Mouse (Mus musculus): ENCODE data around the gene Lpar3.

Gene Lpar3

DNA sequence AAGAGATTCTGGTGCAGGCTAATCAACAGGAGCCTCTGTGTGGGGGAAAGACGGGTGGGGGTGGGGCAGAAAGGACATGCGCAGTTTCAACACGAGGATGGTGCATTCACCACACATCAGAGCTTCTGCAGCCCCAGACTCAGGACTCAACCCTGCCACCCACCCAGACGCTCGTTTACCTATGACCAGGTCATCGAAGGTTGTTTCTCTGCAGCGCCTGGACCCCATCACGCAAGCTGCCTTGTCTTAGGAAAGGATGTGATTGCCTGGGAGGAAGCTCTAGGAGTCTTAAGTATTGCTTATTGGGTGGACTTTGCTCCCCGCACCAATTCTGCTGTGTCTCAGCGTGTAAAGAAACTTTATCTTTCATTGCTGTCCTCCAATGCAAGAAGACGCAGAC lies 40.1 kb downstream of the Lpar3 start:
- DNase-seq (ENCODE audit: low spot score), result peak; percentile 81

DNA sequence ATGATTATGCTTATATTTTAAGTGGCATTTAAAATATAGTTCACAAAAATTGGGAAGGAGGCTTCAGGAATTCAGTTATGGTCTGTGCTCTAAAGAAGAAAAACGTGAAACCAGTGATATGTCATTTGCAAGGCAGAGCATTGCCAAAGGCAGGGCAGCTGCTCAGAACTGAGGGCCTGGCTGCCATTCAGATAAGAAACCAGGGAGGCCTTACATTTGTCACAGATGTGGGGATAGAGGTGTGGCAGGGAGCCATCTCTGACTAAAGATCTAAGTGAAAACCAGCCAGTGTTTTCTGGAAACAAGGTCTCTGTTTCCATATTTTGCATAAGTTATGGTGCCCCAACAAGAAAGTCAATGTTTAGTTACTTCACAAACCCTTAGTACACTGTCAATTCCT lies 41.8 kb downstream of the Lpar3 start:
- DNase-seq (ENCODE audit: low spot score), result no peak

DNA sequence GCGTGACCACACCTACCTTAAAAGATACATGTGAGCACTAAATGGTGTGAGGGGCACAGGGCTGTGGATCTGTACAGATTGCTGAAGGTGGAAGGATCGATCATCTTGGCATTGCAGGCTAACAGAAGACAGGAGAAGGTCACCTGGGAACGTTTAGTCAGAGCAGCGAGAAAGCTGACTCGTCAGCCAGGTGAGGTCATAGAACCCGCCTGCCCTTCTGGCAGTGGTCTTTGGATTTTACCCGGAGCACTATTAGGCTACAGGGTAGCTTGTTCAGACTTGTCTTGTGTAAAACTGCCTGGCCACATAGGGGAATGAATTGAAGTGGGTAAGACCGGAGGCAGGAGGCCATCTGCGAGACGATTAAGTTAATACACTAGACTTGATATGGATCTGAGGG lies 43.4 kb downstream of the Lpar3 start:
- no peak for DNase-seq (ENCODE audit: low spot score)

DNA sequence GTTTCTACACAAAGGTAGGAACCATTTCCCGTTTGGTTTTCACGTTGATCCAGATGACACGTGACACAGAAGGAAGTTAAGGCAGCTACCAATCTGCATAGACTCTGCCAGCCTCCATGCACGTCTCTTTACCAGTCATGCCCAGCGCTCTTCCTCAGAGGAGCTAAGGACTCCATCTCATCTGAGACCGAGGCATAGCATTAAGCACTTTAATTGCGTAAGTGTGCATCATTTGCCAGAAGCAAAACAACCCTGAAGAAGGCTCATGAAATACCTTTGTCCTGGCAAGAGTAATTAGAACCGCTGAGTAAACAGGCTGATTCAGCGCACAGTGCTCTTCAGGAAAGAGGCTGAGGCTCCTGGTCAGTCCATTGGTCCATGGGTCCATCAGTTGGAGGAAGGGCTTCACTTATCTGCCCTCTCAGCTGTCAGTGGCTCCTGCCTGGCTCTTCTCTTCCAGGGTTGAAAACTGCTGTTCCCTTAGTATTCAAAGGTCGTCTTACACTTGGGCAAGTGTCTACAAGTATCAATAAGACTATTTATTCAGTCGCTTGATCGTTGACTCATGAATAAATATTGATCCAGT lies 44.9 kb downstream of the Lpar3 start:
- DNase-seq (ENCODE audit: low spot score), result peak; percentile 75

- DNase-seq (ENCODE audit: low spot score), result no peak
These were observed 47.5 kb downstream of the Lpar3 start for GRCm38 (mm10) chr3:146268024-146268801.

- DNase-seq (ENCODE audit: low spot score), result no peak
These were observed 53.7 kb downstream of the Lpar3 start for GRCm38 (mm10) chr3:146274503-146274902.

- no peak for DNase-seq (ENCODE audit: low spot score)
These were observed 54.7 kb downstream of the Lpar3 start for GRCm38 (mm10) chr3:146275360-146276025.

- no peak for DNase-seq (ENCODE audit: low spot score)
These were observed 55.3 kb downstream of the Lpar3 start for GRCm38 (mm10) chr3:146276026-146276409.

GRCm38 (mm10) chr3:146276991-146277390 lies 56.2 kb downstream of the Lpar3 start:
- DNase-seq (ENCODE audit: low spot score), result no peak

- DNase-seq (ENCODE audit: low spot score), result no peak
These were observed 56.7 kb downstream of the Lpar3 start for GRCm38 (mm10) chr3:146277456-146277855.

GRCm38 (mm10) chr3:146278195-146279140 lies 57.7 kb downstream of the Lpar3 start:
- DNase-seq (ENCODE audit: low spot score), result peak; percentile 56

GRCm38 (mm10) chr3:146283732-146284361 lies 63.1 kb downstream of the Lpar3 start:
- no peak for DNase-seq (ENCODE audit: low spot score)

DNA sequence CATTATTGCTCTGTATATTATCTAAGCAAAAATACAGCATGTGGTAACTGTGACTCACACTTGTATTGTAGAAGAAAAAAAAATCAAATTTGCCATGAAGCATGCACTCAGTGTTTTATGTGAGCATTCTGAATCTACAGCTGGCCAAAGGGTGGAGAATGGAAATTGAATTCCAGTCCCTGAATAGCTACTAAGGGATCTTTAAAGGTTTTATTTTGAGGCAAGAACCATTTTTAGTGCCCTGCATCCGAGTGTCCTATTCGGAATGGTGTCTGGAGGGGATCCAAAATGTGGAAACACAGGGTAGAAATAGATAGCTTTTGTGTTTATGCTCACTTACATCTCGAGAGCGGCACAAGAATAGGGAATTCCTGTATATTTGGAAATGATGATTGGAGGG lies 65.4 kb downstream of the Lpar3 start:
- DNase-seq (ENCODE audit: low spot score), result no peak

DNA sequence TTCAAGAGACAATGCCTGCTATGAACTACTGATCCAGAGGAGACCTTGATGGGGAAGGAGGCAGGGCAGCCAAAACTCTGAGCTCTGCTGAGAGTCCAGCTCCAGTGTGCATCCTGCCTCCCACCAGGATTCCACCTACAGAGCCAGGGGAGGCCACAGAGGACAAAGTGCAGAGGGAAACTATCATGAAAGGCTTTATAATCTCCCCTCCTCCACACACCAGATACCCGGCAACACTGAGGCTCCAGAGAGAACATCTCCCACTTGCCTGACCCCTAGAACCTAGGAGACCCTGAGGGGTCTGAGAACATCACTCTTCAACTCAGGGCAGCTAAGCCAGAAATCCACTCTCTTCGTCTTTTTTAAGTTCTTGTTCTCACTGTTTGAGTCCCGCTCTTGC lies 71.2 kb downstream of the Lpar3 start:
- DNase-seq (ENCODE audit: low spot score), result no peak

DNA sequence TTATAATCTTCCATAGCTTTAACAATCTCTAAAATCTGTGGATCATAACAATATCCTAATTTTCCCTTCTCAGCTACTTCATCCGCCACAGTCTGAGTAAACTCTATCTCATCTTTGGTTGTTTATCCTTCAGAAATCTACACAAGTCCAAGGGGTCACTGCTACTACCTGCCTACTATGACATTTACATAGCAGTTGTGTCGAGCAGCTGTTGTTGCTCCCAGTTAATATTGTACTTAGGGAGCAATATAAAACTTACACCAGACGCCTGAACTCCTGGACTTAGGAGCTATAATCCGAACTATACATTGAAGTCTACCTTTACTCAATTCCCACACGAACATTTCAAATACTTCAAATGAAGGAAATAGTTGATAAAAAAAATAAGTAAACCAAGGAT lies 71.8 kb downstream of the Lpar3 start:
- DNase-seq (ENCODE audit: low spot score), result no peak

DNA sequence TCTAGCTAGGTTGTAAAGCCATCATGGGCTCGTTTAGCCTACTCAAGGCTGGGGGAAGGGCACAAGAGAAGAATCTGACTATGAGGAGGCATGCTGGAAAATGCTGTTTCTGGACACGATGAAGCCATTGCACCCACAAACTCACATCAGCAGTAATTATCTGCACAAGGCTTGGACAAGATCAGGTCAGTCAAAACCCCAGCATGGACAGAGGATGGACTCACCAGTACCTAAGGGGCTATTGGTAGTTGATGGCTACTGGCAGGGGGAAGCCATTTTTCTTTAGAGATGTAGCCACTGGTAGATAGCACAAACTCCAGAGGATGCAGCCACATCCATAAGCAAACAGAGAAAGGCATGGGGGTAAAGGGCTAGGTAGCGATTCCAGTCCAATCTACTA lies 81.7 kb downstream of the Lpar3 start:
- no peak for DNase-seq (ENCODE audit: low spot score)

- no peak for DNase-seq (ENCODE audit: low spot score)
These were observed 82.4 kb downstream of the Lpar3 start for GRCm38 (mm10) chr3:146303194-146303593.

- DNase-seq (ENCODE audit: low spot score), result no peak
These were observed 84.0 kb downstream of the Lpar3 start for GRCm38 (mm10) chr3:146304556-146305405.

GRCm38 (mm10) chr3:146307341-146307740 lies 86.6 kb downstream of the Lpar3 start:
- no peak for DNase-seq (ENCODE audit: low spot score)

DNA sequence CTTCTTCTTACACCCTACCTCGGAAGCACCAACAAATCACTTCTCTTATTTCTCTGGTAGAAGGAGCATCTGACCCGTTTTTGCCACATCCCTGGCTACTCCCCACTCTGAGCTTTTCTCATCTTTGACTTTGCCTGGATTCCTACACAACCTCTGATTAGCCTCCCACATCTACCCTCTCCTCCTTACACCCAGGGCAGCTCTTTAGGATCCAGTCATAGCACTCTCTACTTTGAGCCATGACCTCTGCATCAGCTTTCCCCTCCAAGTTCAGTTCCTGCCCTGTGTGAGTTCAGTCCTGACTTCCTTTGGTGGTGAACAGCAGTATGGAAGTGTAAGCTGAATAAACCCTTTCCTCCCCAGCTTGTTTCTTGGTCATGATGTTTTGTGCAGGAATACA lies 87.1 kb downstream of the Lpar3 start:
- DNase-seq (ENCODE audit: low spot score), result no peak

DNA sequence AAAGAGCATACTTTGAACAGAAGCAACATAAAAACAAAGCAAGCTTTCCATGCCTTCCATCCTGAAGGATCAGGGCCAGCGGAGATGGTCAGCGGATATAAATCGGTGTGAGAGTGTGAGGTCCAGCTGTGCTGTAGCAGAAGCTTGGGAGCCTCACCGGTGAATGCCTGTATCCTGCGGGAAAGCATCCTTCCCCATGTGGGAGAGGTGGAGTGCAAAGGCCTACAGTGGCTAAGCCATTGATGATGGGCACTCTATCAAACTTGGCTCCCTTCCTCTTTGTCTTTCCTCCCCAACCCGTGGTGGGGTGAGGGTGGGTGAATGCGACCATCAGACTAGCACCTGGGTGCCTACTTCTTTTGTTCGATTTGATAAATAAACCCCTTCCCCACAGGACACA lies 88.8 kb downstream of the Lpar3 start:
- no peak for DNase-seq (ENCODE audit: low spot score)

Data from yolk sac, embryonic 10.5 days (tissue).